Comparison of ENCODE assay signal across 9 mouse cellular contexts in the genomic region with DNA sequence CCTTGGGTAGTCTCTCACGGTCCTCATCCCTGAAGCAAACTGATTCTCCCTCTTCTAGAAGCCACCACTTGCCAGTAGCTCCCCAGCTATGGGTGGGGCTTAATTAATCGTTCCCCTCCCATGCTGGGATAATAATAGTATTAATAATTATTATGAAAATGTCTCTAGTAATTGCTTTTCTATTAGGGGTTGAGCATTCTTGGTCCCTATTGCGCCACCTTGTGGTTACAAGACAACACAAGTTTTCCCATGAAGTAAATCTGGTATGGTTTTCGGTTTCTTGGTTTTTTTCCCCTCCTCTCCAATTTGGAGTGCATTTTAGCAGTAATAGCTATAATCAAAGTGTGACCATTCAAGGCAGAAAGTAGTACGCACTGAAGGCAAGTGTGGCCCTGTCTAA. TPM values are rescaled to one million over a fixed set of nuclear protein-coding genes. Genes with fewer than 3 reads are reported as not detected.
A peak's percentile ranks its signal among the peaks of the same experiment; 100 is the strongest.
DNase-seq lines count a peak whose midpoint lies in the region; ATAC-seq and TF ChIP-seq lines count a peak whose summit lies in the region.
"Had no signal": no experiment of that assay in that cellular context is flagged by ENCODE, and none has a peak within 500 bp of the region (broad histone marks: within the 10 kb centered on the region; RNA-seq: fewer than 3 reads in every experiment).

No protein-coding gene starts in this region.

- H3K27ac ChIP-seq in liver, embryonic 14.5 days, result no peak overlapping the region
- H3K27ac ChIP-seq: liver, embryonic 15.5 days had no signal

- 29% methylated on average over 5 of the region's 5 CpGs for WGBS in liver, embryonic 14.5 days (ENCODE audit: insufficient replicate concordance)

- TF ChIP-seq CTCF in liver, embryonic 14.5 days (IDR thresholded peaks at IDR 0.05; ENCODE audit: low read depth), result peak; percentile 41; the same call in 1 of the 2 replicates
- TF ChIP-seq CTCF in Patski (IDR thresholded peaks at IDR 0.05), result peak; percentile 63

- TF ChIP-seq EP300 in liver, embryonic 14.5 days (IDR thresholded peaks at IDR 0.05; ENCODE audit: low read depth), result no peak

- no peaks in the 10 kb centered on the region for H3K36me3 ChIP-seq in liver, embryonic 14.5 days (replicated peaks; ENCODE audit: control insufficient read depth, insufficient read depth, low read depth)
- H3K36me3 ChIP-seq: liver, embryonic 15.5 days had no signal

- no peaks in the 10 kb centered on the region for H3K9me3 ChIP-seq in liver, embryonic 14.5 days (ENCODE audit: control insufficient read depth, low read length)
- H3K9me3 ChIP-seq: liver, embryonic 15.5 days had no signal

- ATAC-seq in liver, embryonic 14.5 days (ENCODE audit: insufficient read depth), result no peak
- ATAC-seq in Patski, result no peak
- no peak for ATAC-seq in frontal cortex, adult (ENCODE audit: low TSS enrichment)

- POLR2A ChIA-PET in Patski (lab: Charles Lee), result interaction anchor here (0.6 kb wide), 1 partner anchor 37 kb away, joined by 7 read pairs; no protein-coding TSS in a partner anchor

- no peak overlapping the region for H3K9ac ChIP-seq in liver, embryonic 14.5 days (replicated peaks)
- H3K9ac ChIP-seq: liver, embryonic 15.5 days had no signal

- CTCF ChIA-PET in Patski (lab: Charles Lee), result interaction anchor here (0.7 to 1.5 kb wide), 3 partner anchors 11 to 508 kb away, joined by 3 to 7 read pairs (median 3); no protein-coding TSS in a partner anchor

- peak; percentile 23 for DNase-seq in gastrocnemius, adult 18-20 months (ENCODE audit: low spot score)
- no peak for DNase-seq in gastrocnemius, adult 8-10 months (ENCODE audit: low spot score in 2 of 2)
- no peak for DNase-seq in liver, embryonic 14.5 days (ENCODE audit: low read depth in 3 of 3, low spot score in 3 of 3)
- DNase-seq in liver, result no peak
- DNase-seq in Patski (ENCODE audit: low read depth, low spot score), result no peak
- DNase-seq in kidney, postnatal 4 days, result peak; percentile 55 to 57
- DNase-seq in thymus, postnatal 4 days, result peak; percentile 63

- no peak overlapping the region for H3K4me2 ChIP-seq in liver, embryonic 14.5 days (ENCODE audit: low read depth)
- H3K4me2 ChIP-seq: liver, embryonic 15.5 days had no signal

- H3K27me3 ChIP-seq in liver, embryonic 14.5 days (ENCODE audit: control insufficient read depth, insufficient read depth, low read length), result no peaks in the 10 kb centered on the region
- H3K27me3 ChIP-seq in Patski, result no peaks in the 10 kb centered on the region
- H3K27me3 ChIP-seq: liver, embryonic 15.5 days had no signal

- no peak overlapping the region for H3K4me3 ChIP-seq in liver, embryonic 14.5 days (ENCODE audit: insufficient read depth in 1 of 2, low read depth in 2 of 2, low read length in 2 of 2)
- H3K4me3 ChIP-seq: liver, embryonic 15.5 days had no signal

- in situ Hi-C loops in Patski (cut with MboI; ENCODE audit: low pct_unique_long_range_greater_than_20kb), result loop anchor here (5.0 kb wide), 1 partner anchor 470 kb away; no protein-coding TSS in a partner anchor

- no peaks in the 10 kb centered on the region for H3K4me1 ChIP-seq in liver, embryonic 14.5 days (replicated peaks; ENCODE audit: control insufficient read depth in 2 of 2, insufficient read depth in 2 of 2, low read length in 1 of 2)
- H3K4me1 ChIP-seq: liver, embryonic 15.5 days had no signal

RNA-seq across cellular contexts. Expression of gene Kcnj2, which starts 23.8 kb away (rescaled TPM):
- 10 to 100 TPM; 22.1 to 60.6 TPM for total RNA-seq in gastrocnemius, adult 18-20 months (2021)
- 10 to 100 TPM; 43.3 to 55.5 (median 47.5) TPM for total RNA-seq in gastrocnemius, adult 8-10 months (2022)
- 0.28 and 0.30 TPM in 2 replicates for polyA plus RNA-seq in liver, embryonic 14.5 days (2012; rRNA removed)
- 0.09 and 0.10 TPM in 2 replicates for polyA plus RNA-seq in liver, embryonic 14.5 days (2014; fragmentation: Nextera tagmentation; extraction: Ambion mirVana)
- polyA plus RNA-seq in Patski (2021), result 1.3 TPM

Comparison
In these comparisons a context has a peak if more than half of its experiments do, and no peak if none do; other contexts are left out.
1. DNase-seq: peak in gastrocnemius, adult 18-20 months (single experiment), kidney, postnatal 4 days (2 of 2) and thymus, postnatal 4 days (single experiment); none in gastrocnemius, adult 8-10 months (0 of 2), liver, embryonic 14.5 days (0 of 3), liver (single experiment) and Patski (single experiment).